Mouse (Mus musculus) heart, postnatal 10 days (tissue): ENCODE data around the gene Cda. TPM values are rescaled to one million over a fixed set of nuclear protein-coding genes. Genes with fewer than 3 reads are reported as not detected.
"Not testable (repeated sequence)": the region's sequence is repeated elsewhere in the genome, so short reads cannot be mapped to it uniquely, and the experiment has no call there.

Source experiments
- DNase-seq, 2 experiments: peaks; one replicate each; pipeline ENCODE4 v3.0.0; 2021
- intact Hi-C: fragments of 180-260 bp; cut with DNase I; formaldehyde crosslinking; loops from one replicate; pipeline ENCODE4 v1.15.1; 2025
- total RNA-seq, 2 experiments: library from RNA; stranded (reverse); gene quantifications; 2 replicates each; pipeline ENCODE4 v1.2.3; 2021

The Cda gene
- total RNA-seq, 2 experiments from 2014 or later: 4.5 to 6.7 TPM

DNA sequence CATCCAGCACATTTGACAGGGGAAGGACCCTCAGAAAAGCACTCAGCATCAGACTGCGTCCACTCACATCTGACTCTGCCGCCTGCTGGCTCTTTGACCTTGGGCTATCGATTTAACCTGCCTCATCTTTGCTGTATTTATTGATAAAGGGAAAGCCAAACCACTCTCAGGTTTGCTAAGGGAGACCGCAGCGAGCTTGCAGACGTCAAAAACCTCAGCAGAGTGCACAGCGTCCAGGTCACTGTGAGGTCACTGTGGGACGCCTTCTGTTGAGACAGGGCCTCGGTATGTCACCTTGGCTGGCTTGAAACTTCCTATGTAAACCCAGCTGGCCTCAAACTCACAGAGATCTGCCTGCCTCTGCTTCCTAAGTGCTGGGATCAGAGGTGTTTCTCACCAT lies 30.5 kb downstream of the Cda start:
- intact Hi-C loops: no loop called here

DNA sequence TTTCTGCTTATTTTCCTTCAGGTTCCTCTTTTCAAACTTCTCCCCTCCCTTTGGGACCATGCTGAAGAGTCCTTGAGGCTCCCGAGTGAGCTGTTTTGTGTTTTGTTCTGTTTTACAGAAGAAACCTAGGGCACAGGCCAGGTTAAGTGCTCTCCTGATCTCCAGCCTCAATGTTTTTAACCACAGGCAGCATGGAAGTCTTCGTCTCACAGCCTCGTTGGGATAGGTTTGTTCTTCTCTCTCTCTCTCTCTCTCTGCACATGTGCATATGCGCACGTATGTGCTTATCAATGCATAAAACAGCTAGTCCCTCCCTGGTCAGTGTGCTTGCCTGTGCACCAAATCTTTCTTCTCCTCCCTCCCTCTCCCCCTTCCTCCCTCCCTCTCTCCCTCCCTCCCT lies 30.9 kb downstream of the Cda start:
- no peak for DNase-seq
- intact Hi-C loops: no loop called here

More for the DNA sequence above, 30.5 kb downstream of the Cda start:
- no peak for DNase-seq

DNA sequence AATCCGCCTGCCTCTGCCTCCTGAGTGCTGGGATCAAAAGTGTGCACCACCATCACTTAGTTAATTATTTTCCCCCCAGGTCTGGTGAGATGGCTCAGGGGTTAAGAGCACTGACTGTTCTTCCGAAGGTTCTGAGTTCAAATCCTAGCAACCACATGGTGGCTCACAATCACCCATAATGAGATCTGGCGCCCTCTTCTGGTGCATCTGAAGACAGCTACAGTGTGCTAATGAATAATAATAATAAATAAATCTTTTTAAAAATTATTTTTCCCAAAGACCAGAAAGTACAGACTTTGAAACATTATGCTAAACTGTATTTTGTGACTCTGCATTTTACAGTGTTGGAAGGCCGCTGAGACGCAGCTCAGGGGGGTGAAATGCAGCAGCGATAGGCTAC lies 32.1 kb downstream of the Cda start:
- intact Hi-C loops: no loop called here
- no peak for DNase-seq

DNA sequence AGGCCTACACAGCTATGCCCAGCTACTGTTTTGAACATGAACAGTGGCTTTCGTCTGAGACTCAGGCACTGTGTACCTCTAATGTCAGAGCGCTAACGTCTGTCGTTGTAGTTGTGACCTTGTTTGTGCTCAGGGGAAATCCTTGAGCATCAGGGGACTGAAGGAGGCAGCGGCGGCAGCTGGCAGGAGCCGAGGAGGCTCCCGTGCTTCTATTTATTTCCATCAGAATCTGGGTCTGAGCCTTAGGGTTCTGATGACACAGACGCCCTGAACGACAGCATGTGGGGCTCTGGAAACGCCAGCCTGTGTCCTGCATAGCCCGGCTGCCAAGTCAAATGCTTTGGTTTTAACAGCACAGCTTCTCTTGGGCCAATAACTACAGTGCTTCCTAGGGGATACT lies 32.8 kb downstream of the Cda start:
- DNase-seq: no peak
- intact Hi-C loops: no loop called here

DNA sequence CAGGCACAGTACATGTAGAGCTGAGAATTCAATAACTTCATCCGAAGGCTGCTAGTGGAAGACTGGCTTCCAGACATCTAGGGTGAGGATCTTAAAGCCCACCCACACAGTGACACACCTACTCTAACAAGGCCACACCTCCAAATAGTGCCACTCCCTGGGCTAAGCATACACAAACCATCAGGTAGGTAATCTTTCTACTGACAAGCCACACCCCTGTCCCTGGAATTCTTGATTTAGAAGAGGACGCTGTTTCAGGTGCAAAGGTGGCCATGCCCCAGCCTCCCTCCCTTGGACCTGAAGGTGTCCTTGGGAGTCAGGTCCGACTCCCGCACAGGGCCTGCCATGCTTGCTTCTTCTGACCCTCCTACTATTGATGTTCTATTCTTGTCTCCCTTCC lies 34.7 kb downstream of the Cda start:
- no peak for DNase-seq
- intact Hi-C loops: no loop called here

DNA sequence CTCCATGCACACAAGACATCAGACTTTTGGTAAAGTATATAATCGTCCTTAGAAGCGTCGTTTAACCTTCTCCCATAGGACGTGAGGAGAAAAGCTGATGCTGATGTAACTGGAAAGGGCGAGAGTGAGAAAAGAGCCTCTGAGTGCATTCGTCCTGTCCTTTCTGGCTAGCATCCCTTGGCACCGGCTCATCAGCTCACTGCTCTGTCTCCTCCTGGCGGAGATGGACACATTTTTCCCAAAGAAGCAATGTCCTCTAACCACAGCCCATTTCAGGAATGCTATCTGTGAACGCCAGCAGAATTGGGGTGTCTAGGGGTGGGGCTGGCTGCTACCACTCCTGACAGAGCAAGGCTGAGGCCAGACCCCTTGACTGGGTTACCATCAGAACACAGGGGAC lies 36.1 kb downstream of the Cda start:
- intact Hi-C loops: no loop called here
- peak in 1 of 2 experiments; percentile 48 for DNase-seq

DNA sequence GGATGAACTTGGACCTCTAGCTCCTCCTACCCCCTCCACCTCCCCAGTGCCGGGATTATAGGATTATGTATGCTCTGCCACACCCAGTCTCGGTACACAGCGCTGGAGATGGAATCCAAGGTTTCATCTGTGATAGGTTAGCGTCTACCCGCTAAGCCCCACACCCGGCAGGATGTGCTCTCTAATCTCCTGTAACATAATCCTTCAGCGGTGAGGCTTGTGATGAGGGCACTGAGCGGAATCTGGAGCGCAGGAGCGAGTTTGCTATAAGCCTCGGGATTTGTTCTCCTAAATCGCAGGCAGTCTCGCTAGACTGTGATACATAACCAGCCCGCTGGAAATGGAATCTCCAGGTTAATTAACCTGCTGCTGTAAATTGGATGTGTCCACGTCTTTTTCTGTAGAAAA lies 37.5 kb downstream of the Cda start:
- intact Hi-C loops: no loop called here
- no peak for DNase-seq

DNA sequence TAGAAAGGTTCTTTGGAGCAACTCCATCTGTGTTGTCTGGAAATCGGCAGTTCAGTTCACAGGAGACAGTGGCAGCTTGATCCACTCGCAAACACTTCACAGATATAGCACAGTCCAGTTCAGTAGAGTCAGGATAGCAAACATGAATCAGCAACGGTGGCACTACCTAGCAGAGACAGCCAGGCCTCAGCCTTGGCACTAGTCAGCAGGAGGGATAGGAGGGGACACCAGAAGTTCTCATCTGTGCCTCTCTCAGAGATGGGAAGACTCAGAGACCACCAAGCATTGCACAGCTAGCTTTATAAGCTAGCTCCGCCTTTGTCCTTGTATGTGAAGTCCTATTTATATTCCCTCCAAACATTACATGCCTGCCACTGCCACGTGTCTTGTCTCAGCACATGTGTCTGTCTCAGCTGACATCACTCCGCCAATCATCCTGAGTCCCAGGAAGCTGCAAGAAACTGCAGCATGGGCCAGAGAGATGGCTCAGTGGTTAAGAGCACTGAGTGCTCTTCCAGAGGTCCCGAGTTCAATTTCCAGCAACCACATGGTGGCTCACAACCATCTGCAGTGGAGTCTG lies 39.8 kb downstream of the Cda start:
- intact Hi-C loops: no loop called here
- no peak for DNase-seq

DNA sequence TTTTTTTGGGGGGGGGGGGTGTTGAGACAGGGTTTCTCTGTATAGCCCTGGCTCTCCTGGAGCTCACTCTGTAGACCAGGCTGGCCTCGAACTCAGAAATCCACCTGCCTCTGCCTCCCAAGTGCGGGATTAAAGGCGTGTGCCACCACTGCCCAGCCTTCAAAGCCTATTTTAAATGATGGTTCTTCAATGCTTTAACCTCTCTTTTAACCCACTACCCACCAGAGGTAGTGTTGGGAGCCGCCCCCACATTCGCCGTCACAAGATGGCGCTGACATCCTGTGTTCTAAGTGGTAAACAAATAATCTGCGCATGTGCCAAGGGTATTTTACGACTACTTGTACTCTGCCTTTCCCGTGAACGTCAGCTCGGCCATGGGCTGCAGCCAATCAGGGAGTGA lies 40.6 kb downstream of the Cda start:
- DNase-seq, intact Hi-C loops: not testable (repeated sequence)

DNA sequence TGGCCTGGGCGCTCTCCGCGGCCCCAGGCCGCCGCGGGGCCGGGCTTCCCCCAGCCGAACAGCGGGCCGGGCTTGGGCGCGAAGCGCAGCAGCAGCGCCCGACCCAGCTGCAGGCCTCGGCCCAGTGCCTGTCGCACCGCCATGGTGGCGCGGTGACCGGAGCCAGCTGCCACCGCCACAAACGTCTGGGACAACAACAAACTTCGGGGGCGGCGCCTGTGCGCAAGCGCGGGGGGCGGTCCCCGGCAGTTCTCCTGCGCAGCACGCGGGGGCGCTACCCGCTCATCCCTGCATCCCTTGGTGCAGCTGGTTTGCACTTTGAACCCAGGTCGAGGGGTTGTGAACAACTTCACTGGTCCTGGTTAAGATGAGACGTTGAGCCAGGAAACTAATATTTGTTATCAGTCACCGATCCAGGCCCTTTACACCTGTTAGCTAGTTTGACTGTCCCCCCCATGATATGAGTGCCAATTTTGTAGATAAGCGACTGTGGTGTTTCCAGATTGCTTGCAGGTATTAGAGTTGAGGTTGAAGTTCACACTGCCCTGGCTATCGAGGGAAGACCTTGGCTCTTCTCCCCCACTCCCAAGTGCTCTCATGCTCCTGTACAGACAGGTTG lies 41.6 kb downstream of the Cda start, which contains the start of gene Pink1:
TSS of gene Pink1 (minus strand) at position 231 of the 619 bp plus-strand sequence.
- intact Hi-C loops: loop anchor here (1.0 kb wide), 1 partner anchor 53 kb away; no protein-coding TSS in a partner anchor
- peak; percentile 94 to 95 for DNase-seq

DNA sequence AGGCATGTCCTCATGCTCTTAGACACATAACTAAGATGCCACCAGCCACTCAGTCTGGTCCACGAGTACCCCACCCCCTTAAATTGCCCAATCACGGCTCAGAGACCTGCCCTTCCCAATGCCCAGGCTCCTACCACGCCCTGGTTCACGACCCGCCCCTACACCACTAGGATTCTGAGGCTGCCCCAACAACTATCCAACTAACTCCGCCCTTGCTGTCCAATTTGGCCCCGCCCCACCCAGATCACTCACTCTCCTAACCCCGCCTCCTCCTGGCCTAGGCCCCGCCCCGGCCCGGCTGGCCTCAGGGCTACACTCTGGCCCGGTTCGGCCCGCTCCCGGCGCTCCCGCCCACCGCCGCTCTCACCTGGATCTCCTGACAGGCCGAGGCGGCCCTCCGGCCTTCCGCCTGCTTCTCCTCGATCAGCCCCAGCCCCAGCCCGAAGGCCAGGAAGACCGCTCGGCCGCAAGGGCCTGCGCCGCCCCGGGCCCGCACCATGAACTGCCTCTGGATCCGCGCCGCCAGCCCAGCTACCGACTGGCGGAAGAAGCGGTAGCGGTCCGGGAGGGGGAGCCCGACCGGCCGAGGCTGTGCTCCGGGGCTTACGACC lies 42.2 kb downstream of the Cda start:
- intact Hi-C loops: loop anchor here (1.0 kb wide), 1 partner anchor 54 kb away; no protein-coding TSS in a partner anchor
- peak; percentile 97 to 98 for DNase-seq

DNA sequence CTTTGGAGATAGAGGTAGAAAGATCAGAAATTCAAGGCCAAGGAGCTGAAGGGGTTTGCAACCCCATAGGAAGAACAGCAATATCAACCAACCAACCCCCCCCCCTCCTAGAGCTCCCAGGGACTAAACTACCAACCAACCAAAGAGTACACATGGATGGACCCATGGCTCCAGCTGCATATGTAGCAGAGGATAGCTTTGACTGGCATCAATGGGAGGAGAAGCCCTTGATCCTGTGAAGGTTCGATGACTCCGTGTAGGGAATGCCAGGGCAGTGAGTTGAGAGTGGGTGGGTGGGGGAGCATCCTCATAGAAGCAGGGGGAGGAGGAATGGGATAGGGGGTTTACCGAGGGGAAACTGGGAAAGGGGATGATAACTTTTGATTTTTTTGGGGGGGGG lies 43.3 kb downstream of the Cda start:
- DNase-seq: no peak
- intact Hi-C loops: no loop called here

DNA sequence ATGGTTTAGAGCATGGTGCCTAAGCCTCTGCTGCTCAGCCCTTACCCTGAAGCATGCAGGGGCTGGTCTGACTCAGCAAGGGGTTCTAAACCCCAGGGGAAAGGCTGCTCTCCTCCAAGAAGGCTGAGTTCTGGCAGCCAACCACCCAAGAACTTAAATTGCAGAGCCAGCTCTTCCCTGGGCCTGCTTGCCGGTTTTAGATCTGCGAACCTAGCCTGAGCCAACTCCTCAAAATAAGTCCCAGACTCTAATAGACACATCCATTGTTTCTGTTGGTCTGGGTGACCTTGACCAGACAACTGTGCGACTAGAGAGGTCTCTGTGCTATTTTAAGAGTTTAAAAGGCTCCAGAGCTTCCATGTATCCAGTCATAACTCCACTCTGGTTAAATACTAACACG lies 44.0 kb downstream of the Cda start:
- peak; percentile 31 to 54 for DNase-seq
- intact Hi-C loops: no loop called here

DNA sequence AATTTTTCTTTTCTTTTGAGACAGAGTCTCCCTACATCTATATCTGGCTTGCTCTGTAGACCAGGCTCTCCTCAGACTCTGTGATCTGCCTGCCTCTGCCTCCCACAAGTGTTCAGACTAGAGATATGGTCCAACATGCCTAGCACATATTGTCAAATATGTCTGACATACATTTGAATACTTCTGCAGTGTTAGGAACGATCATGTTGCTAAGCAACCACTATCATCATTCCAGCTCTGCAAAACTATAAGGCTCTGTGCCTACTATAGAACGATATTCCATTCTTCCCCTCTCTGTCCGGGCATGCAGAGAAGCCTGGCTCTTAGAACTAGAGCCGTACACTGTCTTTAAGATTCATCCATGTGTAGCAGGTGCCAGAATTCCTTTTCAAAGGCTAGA lies 45.1 kb downstream of the Cda start:
- intact Hi-C loops: no loop called here
- DNase-seq: no peak

DNA sequence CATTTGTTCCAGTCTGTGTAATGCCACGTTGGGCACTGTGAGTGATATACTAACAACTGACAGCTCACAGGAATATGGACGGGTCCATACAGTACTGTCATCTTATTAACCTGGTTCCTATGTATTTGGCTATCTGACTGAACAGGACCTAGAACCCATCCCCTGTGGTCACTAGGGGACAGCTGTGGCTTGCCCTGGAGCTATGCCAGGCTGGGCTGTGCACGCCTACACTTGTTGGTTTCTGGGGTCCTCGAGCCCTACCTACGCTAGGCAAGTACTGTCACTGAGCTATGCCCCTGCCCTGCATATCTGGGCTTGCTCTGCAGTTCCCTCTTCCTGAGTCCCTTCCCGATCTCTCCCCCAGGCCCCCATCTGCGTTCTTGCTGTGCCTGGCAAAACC lies 46.3 kb downstream of the Cda start:
- DNase-seq: no peak
- intact Hi-C loops: no loop called here

DNA sequence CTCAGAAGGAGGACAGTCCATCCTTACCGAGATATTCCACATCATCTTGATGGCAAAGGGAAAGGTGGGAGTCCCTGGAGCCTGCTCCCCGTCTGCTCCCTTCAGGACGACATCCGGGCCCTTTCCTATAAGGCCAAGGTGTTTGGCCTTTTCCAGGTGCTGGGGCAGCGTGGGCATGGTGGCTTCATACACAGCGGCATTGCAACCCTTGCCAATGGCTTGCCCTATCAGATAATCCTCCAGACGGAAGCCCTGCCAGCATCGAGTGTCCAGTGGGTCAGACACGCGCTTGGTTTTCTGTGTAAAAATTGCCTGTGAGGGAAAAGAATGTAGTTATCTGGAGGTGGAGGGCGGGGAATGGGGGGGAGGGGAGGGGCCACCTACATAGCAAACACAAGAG lies 47.1 kb downstream of the Cda start:
- intact Hi-C loops: no loop called here
- no peak for DNase-seq

DNA sequence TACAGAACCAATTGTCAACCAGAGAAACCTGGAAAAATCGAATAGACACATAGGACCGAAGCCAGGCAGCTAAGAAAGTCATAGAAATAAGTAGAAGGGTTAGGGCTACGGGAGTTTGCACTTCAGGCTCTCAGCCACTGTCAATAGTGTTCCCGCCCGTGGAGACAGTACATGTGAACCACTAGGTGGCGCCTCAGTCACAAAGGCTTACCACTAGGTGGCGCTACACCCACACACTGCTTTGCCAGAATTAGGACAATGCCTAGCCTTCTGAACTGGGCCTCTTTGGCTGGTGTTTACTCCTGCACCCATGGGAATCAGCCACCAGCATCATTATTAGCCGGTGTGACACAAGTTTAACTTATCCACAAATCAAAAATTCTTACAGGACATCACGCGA lies 48.3 kb downstream of the Cda start:
- intact Hi-C loops: loop anchor here (1.0 kb wide), 2 partner anchors 60 to 107 kb away; no protein-coding TSS in a partner anchor
- peak; percentile 90 to 95 for DNase-seq

DNA sequence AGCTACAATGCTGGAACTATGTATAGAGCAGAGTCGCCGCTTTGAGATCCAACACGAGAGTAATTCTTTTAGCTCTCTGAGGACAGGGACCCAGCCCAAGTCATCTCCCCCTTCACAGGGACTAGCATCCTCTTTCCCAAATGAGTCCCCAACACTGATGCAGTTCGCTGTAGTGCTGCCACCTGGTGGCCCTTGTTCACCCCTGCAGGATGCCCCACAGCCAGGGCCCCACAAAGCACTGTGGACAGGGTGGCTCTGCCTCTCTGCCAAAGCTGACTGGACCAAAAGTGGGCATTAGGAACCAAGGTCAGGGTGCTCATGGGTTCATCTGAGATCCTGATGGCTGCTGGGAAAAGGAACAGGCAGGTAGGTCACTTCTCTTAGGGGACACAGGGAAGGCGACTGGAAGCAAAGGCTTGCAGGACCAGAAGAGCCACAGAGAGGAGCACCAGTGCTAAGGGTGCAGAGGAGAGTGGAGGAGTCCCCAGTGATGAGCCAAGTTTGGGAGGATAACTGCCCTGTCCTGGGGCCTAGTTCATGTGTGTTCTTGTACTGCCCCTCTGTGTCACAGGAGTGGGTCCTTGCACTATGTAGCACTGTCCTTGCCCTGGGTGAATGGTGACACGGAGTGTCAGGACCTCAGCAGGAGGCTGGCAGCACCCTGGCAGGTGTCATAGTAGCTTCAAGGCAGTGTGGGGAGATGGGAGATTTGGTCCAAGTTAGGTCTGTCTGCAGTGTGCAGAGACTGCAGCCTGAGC lies 49.1 kb downstream of the Cda start:
- intact Hi-C loops: loop anchor here (1.0 kb wide), 2 partner anchors 61 to 108 kb away; no protein-coding TSS in a partner anchor
- DNase-seq: peak; percentile 62 to 79

DNA sequence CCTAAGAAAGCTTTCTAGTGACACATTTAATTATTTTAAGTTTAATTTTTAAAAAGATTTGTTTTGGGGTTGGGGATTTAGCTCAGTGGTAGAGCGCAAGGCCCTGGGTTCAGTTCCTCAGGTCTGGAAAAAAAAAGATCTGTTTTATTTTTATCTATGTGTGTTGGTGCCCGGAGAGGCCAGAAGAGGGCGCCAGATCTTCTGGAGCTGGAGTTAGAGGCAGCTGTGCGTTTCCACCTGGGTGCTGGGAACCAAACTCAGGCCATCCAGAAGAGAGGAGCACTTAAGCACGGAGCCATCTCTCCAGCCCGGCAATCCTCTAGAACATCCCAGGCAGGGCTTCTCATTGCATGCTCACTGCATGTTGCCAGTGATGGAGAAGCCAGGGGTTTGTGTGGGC lies 51.4 kb downstream of the Cda start:
- no peak for DNase-seq
- intact Hi-C loops: no loop called here

DNA sequence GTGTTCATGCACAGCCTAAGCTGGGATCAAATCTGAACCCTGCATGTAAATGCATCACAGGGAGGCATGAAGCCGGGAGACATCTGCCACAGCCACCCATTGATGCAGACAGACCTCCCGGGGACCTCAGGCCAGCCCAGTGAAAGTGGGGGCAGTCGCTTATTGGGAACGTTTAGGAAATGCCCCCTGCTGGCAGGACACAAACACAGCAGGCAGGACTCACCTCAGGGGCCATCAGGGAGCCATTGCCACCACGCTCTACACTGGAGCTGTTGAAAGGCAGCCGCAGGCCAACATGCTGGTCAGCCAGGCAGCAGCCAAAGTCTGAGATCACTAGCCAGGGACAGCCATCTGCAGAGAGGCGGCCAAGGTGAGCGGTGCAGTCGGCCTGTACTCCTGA lies 52.0 kb downstream of the Cda start:
- peak in 1 of 2 experiments; percentile 53 for DNase-seq
- intact Hi-C loops: no loop called here

DNA sequence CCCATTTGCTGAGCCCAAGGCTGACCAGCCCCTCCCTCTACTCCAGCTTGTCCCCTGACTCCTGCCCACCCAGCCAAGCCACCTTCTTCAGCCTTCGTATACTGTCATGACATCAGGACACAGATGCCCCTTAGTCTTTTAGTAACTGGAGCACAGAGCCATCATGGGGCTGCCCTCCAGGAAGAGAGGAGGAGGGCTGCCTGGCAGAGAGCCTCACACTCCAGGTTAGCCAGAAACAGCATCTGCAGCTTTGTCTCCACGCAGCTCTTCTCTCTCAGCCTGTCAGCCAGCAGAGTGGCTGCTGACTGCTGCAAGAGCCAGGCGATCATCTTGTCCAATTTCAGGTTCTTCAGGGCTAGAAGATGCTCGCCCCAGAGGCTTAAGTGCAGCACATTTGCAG lies 54.0 kb downstream of the Cda start:
- no peak for DNase-seq
- intact Hi-C loops: no loop called here
